Mouse (Mus musculus): Measurements from ENCODE around the gene Tubb3. TPM values are rescaled to one million over a fixed set of nuclear protein-coding genes. Genes with fewer than 3 reads are reported as not detected.
A peak's percentile ranks its signal among the peaks of the same experiment; 100 is the strongest.

Tubb3 gene
- polyA plus RNA-seq, 1 experiment from 2014 or later = 0.20 TPM

DNA sequence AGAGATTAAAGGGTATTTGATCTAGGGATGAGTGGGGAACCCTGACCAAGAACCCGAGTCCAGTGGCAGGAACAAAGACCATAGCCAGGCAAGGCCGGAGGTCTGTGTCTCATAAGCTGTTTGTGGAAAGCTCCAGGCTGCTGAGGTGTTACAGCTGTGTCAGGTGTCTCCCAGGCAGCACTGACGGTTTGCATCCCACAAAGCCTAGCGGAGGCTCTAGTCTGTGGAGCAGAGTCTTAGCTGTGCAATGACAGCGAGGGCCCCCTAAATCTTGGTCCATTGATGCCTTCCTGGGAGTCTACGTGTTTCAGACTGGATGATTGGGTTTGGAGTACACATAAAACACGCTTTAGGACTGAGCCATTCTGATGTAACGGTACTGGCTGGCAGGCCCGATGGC, 9.3 kb upstream of the Tubb3 start:
- ATAC-seq = no peak
- peaks cover 53% of the 10 kb centered on the region for H3K36me3 ChIP-seq (replicated peaks; ENCODE audit: insufficient read depth, low read length)

GRCm38 (mm10) chr8:123402730-123403326, 8.4 kb upstream of the Tubb3 start:
- Histone ChIP-seq H3K36me3 (replicated peaks; ENCODE audit: insufficient read depth, low read length) (peaks cover 47% of the 10 kb centered on the region), H3K27ac (ENCODE audit: low read depth) (no peak overlapping the region), H3K9me3 (ENCODE audit: low read length) (no peaks in the 10 kb centered on the region), H3K9ac (replicated peaks) (no peak overlapping the region), H3K4me3 (ENCODE audit: low read depth, low read length) (no peak overlapping the region), H3K27me3 (ENCODE audit: insufficient read depth, low read length) (peaks cover 5% of the 10 kb centered on the region; the same call in 1 of the 2 replicates), H3K4me2 (ENCODE audit: low read depth, low read length) (no peak overlapping the region), H3K4me1 (ENCODE audit: insufficient read depth) (peaks cover 7% of the 10 kb centered on the region)
- ATAC-seq = no peak
- no peak for TF ChIP-seq CTCF (IDR thresholded peaks at IDR 0.05; ENCODE audit: low read depth)
- no peak for TF ChIP-seq EP300 (IDR thresholded peaks at IDR 0.05; ENCODE audit: low read depth)
- 84% methylated on average over 9 of the region's 9 CpGs for WGBS (ENCODE audit: insufficient replicate concordance)
- DNase-seq = no peak

More for the DNA sequence above, 9.3 kb upstream of the Tubb3 start:
- no peak overlapping the region for H3K9ac ChIP-seq (replicated peaks)
- no peak overlapping the region for H3K27ac ChIP-seq (ENCODE audit: low read depth)
- no peak for TF ChIP-seq CTCF (IDR thresholded peaks at IDR 0.05; ENCODE audit: low read depth)
- no peak for TF ChIP-seq EP300 (IDR thresholded peaks at IDR 0.05; ENCODE audit: low read depth)
- no peak overlapping the region for H3K4me2 ChIP-seq (ENCODE audit: low read depth, low read length)
- no peak for DNase-seq
- H3K27me3 ChIP-seq (ENCODE audit: insufficient read depth, low read length) = peaks cover 5% of the 10 kb centered on the region; the same call in 1 of the 2 replicates
- H3K9me3 ChIP-seq (ENCODE audit: low read length) = no peaks in the 10 kb centered on the region
- H3K4me3 ChIP-seq (ENCODE audit: low read depth, low read length) = no peak overlapping the region
- WGBS (ENCODE audit: insufficient replicate concordance) = 87% methylated on average over 9 of the region's 9 CpGs
- H3K4me1 ChIP-seq (ENCODE audit: insufficient read depth) = peaks cover 2% of the 10 kb centered on the region; the same call in 1 of the 2 replicates

GRCm38 (mm10) chr8:123404521-123404920, 6.7 kb upstream of the Tubb3 start:
- TF ChIP-seq EP300 (IDR thresholded peaks at IDR 0.05; ENCODE audit: low read depth) (no peak), CTCF (IDR thresholded peaks at IDR 0.05; ENCODE audit: low read depth) (no peak)
- DNase-seq (no peak), ATAC-seq (no peak)
- H3K36me3 ChIP-seq (replicated peaks; ENCODE audit: insufficient read depth, low read length) = peaks cover 31% of the 10 kb centered on the region
- H3K4me2 ChIP-seq (ENCODE audit: low read depth, low read length) = no peak overlapping the region
- H3K4me3 ChIP-seq (ENCODE audit: low read depth, low read length) = no peak overlapping the region
- H3K9me3 ChIP-seq (ENCODE audit: low read length) = no peaks in the 10 kb centered on the region
- 59% methylated on average over 8 of the region's 8 CpGs for WGBS (ENCODE audit: insufficient replicate concordance)
- H3K4me1 ChIP-seq (ENCODE audit: insufficient read depth) = peaks cover 16% of the 10 kb centered on the region
- H3K9ac ChIP-seq (replicated peaks) = no peak overlapping the region
- H3K27ac ChIP-seq (ENCODE audit: low read depth) = no peak overlapping the region
- H3K27me3 ChIP-seq (ENCODE audit: insufficient read depth, low read length) = peaks cover 13% of the 10 kb centered on the region; the same call in 1 of the 2 replicates

- Histone ChIP-seq H3K4me1 (ENCODE audit: insufficient read depth) (peaks cover 36% of the 10 kb centered on the region), H3K27ac (ENCODE audit: low read depth) (no peak within 1 kb of the TSS)
- ATAC-seq = peak; percentile 51
Observed at GRCm38 (mm10) chr8:123406786-123407185, 4.4 kb upstream of the Tubb3 start, which contains the start of gene Mc1r. Mc1r (plus strand) TSS chr8:123407107.

DNA sequence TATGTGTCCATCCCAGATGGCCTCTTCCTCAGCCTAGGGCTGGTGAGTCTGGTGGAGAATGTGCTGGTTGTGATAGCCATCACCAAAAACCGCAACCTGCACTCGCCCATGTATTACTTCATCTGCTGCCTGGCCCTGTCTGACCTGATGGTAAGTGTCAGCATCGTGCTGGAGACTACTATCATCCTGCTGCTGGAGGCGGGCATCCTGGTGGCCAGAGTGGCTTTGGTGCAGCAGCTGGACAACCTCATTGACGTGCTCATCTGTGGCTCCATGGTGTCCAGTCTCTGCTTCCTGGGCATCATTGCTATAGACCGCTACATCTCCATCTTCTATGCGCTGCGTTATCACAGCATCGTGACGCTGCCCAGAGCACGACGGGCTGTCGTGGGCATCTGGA, 3.6 kb upstream of the Tubb3 start:
- Histone ChIP-seq H3K27me3 (ENCODE audit: insufficient read depth, low read length) (peaks cover 44% of the 10 kb centered on the region), H3K27ac (ENCODE audit: low read depth) (no peak overlapping the region)

More at GRCm38 (mm10) chr8:123406786-123407185, 4.4 kb upstream of the Tubb3 start, which contains the start of gene Mc1r:
- peak; percentile 76 for DNase-seq
- Histone ChIP-seq H3K4me3 (ENCODE audit: low read depth, low read length) (no peak within 1 kb of the TSS), H3K9me3 (ENCODE audit: low read length) (no peaks in the 10 kb centered on the region), H3K27me3 (ENCODE audit: insufficient read depth, low read length) (peaks cover 35% of the 10 kb centered on the region), H3K36me3 (replicated peaks; ENCODE audit: insufficient read depth, low read length) (peaks cover 13% of the 10 kb centered on the region), H3K9ac (replicated peaks) (no peak within 1 kb of the TSS), H3K4me2 (ENCODE audit: low read depth, low read length) (peak within 1 kb of the TSS; percentile 33; the same call in 1 of the 2 replicates)
- 9% methylated on average over 4 of the region's 4 CpGs for WGBS (ENCODE audit: insufficient replicate concordance)
- TF ChIP-seq EP300 (IDR thresholded peaks at IDR 0.05; ENCODE audit: low read depth) = no peak
- TF ChIP-seq CTCF (IDR thresholded peaks at IDR 0.05; ENCODE audit: low read depth) = peak; percentile 88

DNA sequence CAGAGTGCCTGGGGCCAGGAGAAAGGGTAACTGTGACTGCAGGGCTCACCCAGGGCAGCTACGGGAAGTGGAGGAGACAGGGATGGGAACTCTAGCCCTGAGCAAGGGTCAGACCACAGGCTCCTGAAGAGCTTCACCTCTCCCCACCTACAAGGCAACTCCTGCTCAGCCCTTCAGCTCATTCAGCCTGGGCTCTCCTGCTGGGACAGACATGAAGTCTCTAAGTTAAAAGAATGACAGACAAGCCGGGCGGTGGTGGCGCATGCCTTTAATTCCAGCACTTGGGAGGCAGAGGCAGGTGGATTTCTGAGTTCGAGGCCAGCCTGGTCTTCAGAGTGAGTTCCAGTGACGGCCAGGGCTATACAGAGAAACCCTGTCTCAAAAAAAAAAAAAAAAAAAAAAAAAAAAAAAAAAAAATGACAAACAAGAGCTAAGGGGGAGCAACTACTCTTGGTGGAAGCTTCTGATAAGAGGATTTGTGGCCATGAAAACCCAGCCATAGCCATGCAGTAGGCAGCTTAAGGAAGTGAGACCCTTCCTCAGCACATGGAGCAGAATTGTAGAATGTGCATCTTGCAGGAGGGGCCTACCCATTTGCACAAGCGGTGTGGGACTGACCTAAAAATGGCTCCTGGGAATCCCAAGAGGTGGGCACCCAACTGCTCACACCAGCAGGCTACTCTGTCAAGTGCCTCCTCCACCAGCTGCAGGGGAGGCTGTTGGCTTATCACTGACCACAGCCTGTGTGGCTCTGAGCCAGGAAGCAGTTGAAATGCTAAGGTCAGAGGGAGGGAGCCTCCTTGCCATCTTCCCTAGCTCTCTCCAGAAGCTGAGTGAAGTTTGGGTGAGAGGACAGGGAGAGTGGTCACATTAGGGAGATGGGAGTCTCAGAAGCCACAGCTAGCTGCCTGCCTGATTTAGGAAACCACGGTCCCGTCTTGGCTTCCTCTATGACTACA, 2.4 kb upstream of the Tubb3 start:
- WGBS (ENCODE audit: insufficient replicate concordance) = 35% methylated on average over 9 of the region's 9 CpGs
- no peak overlapping the region for H3K27ac ChIP-seq (ENCODE audit: low read depth)
- no peak overlapping the region for H3K9ac ChIP-seq (replicated peaks)
- no peaks in the 10 kb centered on the region for H3K9me3 ChIP-seq (ENCODE audit: low read length)
- H3K4me1 ChIP-seq (ENCODE audit: insufficient read depth) = peaks cover 43% of the 10 kb centered on the region
- no peak overlapping the region for H3K4me3 ChIP-seq (ENCODE audit: low read depth, low read length)
- TF ChIP-seq EP300 (IDR thresholded peaks at IDR 0.05; ENCODE audit: low read depth) (peak; percentile 79), CTCF (IDR thresholded peaks at IDR 0.05; ENCODE audit: low read depth) (no peak)
- DNase-seq (peak; percentile 71), ATAC-seq (peak; percentile 71)
- H3K36me3 ChIP-seq (replicated peaks; ENCODE audit: insufficient read depth, low read length) = no peaks in the 10 kb centered on the region
- peak overlapping the region; percentile 35 for H3K4me2 ChIP-seq (ENCODE audit: low read depth, low read length)
- H3K27me3 ChIP-seq (ENCODE audit: insufficient read depth, low read length) = peaks cover 54% of the 10 kb centered on the region

More for the DNA sequence above, 3.6 kb upstream of the Tubb3 start:
- no peak overlapping the region for H3K4me3 ChIP-seq (ENCODE audit: low read depth, low read length)
- DNase-seq (no peak), ATAC-seq (no peak)
- TF ChIP-seq EP300 (IDR thresholded peaks at IDR 0.05; ENCODE audit: low read depth) = no peak
- peaks cover 6% of the 10 kb centered on the region for H3K36me3 ChIP-seq (replicated peaks; ENCODE audit: insufficient read depth, low read length)
- WGBS (ENCODE audit: insufficient replicate concordance) = 79% methylated on average over 13 of the region's 13 CpGs
- H3K9me3 ChIP-seq (ENCODE audit: low read length) = no peaks in the 10 kb centered on the region
- H3K9ac ChIP-seq (replicated peaks) = no peak overlapping the region
- H3K4me2 ChIP-seq (ENCODE audit: low read depth, low read length) = no peak overlapping the region
- peaks cover 43% of the 10 kb centered on the region for H3K4me1 ChIP-seq (ENCODE audit: insufficient read depth)
